ENCODE assay signal across 10 mouse cellular contexts in the genomic region with DNA sequence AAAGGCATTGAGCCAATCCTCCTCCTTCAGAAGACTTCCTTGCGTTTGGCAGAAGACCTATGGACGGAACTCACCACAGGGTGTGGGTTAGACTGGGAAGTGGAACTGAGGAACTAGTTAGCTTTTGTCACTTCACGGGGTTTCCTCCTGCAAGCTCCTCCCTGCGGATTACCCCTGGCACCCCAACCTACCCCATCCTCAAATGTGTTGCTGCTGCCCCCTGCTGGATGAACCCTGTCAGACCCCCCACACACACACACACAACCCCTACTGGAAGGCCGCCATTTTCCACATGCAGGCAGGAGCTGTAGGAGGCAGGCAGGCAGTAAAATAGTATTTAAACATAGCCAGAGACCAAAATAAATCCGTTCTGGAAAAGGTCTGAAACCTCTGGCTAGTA. TPM values are rescaled to one million over a fixed set of nuclear protein-coding genes. Genes with fewer than 3 reads are reported as not detected.
DNase-seq lines count a peak whose midpoint lies in the region; ATAC-seq and TF ChIP-seq lines count a peak whose summit lies in the region.
"Had no signal": no experiment of that assay in that cellular context is flagged by ENCODE, and none has a peak within 500 bp of the region (broad histone marks: within the 10 kb centered on the region; RNA-seq: fewer than 3 reads in every experiment).

No protein-coding gene starts in this region.

- no peak overlapping the region for H3K4me3 ChIP-seq in hindbrain, postnatal 0 days (ENCODE audit: low read length)
- H3K4me3 ChIP-seq in hindbrain, embryonic 10.5 days = no peak overlapping the region
- H3K4me3 ChIP-seq in intestine, embryonic 15.5 days (replicated peaks) = no peak overlapping the region
- H3K4me3 ChIP-seq: lung, embryonic 15.5 days had no signal

- H3K36me3 ChIP-seq in hindbrain, postnatal 0 days (ENCODE audit: insufficient read depth, low read length) = no peaks in the 10 kb centered on the region
- H3K36me3 ChIP-seq in hindbrain, embryonic 10.5 days = no peaks in the 10 kb centered on the region
- H3K36me3 ChIP-seq in splenic B cell, adult 2 months (ENCODE audit: control insufficient read depth, insufficient read depth, low read length, poor library complexity, severe bottlenecking) = no peaks in the 10 kb centered on the region
- no peaks in the 10 kb centered on the region for H3K36me3 ChIP-seq in intestine, embryonic 15.5 days
- H3K36me3 ChIP-seq: lung, embryonic 15.5 days had no signal

- WGBS in hindbrain, postnatal 0 days = 73% methylated on average over 6 of the region's 6 CpGs
- 75% methylated on average over 6 of the region's 6 CpGs for WGBS in hindbrain, embryonic 10.5 days
- WGBS in intestine, embryonic 15.5 days = 70% methylated on average over 6 of the region's 6 CpGs

- no peaks in the 10 kb centered on the region for H3K9me3 ChIP-seq in hindbrain, postnatal 0 days (ENCODE audit: low read length)
- peaks cover 8% of the 10 kb centered on the region; the same call in 1 of the 2 replicates for H3K9me3 ChIP-seq in hindbrain, embryonic 10.5 days
- no peaks in the 10 kb centered on the region for H3K9me3 ChIP-seq in intestine, embryonic 15.5 days
- H3K9me3 ChIP-seq: lung, embryonic 15.5 days had no signal

- H3K9ac ChIP-seq in hindbrain, postnatal 0 days (replicated peaks; ENCODE audit: low read length) = no peak overlapping the region
- H3K9ac ChIP-seq in intestine, embryonic 15.5 days = no peak overlapping the region
- H3K9ac ChIP-seq: lung, embryonic 15.5 days had no signal

- TF ChIP-seq CTCF in hindbrain, postnatal 0 days (IDR thresholded peaks at IDR 0.05; ENCODE audit: low read depth) = peak; percentile 42

- no peaks in the 10 kb centered on the region for H3K4me1 ChIP-seq in hindbrain, postnatal 0 days (ENCODE audit: insufficient read depth, low read length)
- peaks cover 13% of the 10 kb centered on the region for H3K4me1 ChIP-seq in hindbrain, embryonic 10.5 days (replicated peaks)
- no peaks in the 10 kb centered on the region for H3K4me1 ChIP-seq in intestine, embryonic 15.5 days (replicated peaks)
- H3K4me1 ChIP-seq: lung, embryonic 15.5 days had no signal

- no peak for DNase-seq in hindbrain, postnatal 0 days (ENCODE audit: low spot score)
- DNase-seq in hindbrain, embryonic 10.5 days (ENCODE audit: low spot score) = no peak
- peak; percentile 53 for DNase-seq in adrenal gland, adult 8-10 months
- peak; percentile 29 for DNase-seq in frontal cortex, postnatal 36 days (ENCODE audit: low spot score in 2 of 2)
- peak; percentile 26 for DNase-seq in layer of hippocampus, adult 8-10 months (ENCODE audit: low spot score in 2 of 2)
- peak; percentile 79 for DNase-seq in lung, postnatal 25 days (ENCODE audit: low spot score)
- peak; percentile 96 for DNase-seq in splenic B cell, adult 2 months (ENCODE audit: low read depth, low spot score)

- no peaks in the 10 kb centered on the region for H3K27me3 ChIP-seq in hindbrain, postnatal 0 days (ENCODE audit: insufficient read depth, low read length)
- no peaks in the 10 kb centered on the region for H3K27me3 ChIP-seq in hindbrain, embryonic 10.5 days (ENCODE audit: insufficient read depth, poor library complexity, severe bottlenecking)
- H3K27me3 ChIP-seq in splenic B cell, adult 2 months (ENCODE audit: control insufficient read depth, insufficient read depth, low read length, poor library complexity, severe bottlenecking) = no peaks in the 10 kb centered on the region
- H3K27me3 ChIP-seq in intestine, embryonic 15.5 days (replicated peaks) = no peaks in the 10 kb centered on the region
- H3K27me3 ChIP-seq: lung, embryonic 15.5 days had no signal

- H3K4me2 ChIP-seq in hindbrain, postnatal 0 days (ENCODE audit: low read depth, low read length) = no peak overlapping the region
- H3K4me2 ChIP-seq in intestine, embryonic 15.5 days (replicated peaks) = no peak overlapping the region
- H3K4me2 ChIP-seq: lung, embryonic 15.5 days had no signal

- no peak for ATAC-seq in hindbrain, postnatal 0 days
- ATAC-seq in intestine, embryonic 15.5 days = no peak

- no peak overlapping the region for H3K27ac ChIP-seq in hindbrain, postnatal 0 days
- H3K27ac ChIP-seq in hindbrain, embryonic 10.5 days = no peak overlapping the region
- no peak overlapping the region for H3K27ac ChIP-seq in intestine, embryonic 15.5 days

RNA-seq across cellular contexts. Expression of gene Bex6, which starts 23.1 kb away (rescaled TPM):
- not detected in 2 replicates for total RNA-seq in hindbrain, postnatal 0 days (2014; rRNA removed)
- not detected in 2 replicates for polyA plus RNA-seq in hindbrain, postnatal 0 days (2015; fragmentation: Nextera tagmentation; extraction: Ambion mirVana)
- polyA plus RNA-seq in hindbrain, embryonic 10.5 days (2016; fragmentation: Nextera tagmentation; extraction: Ambion mirVana) = not detected in 2 replicates
- total RNA-seq in adrenal gland, adult 8-10 months (2022) = not detected
- not detected for total RNA-seq in layer of hippocampus, adult 8-10 months (2022)
- 0.30 and 0.34 TPM in 2 replicates for polyA plus RNA-seq in intestine, embryonic 15.5 days (2015; fragmentation: Nextera tagmentation; extraction: Ambion mirVana)
- polyA plus RNA-seq: embryonic facial prominence, embryonic 11.5 days had no signal

RNA-seq across cellular contexts. Expression of gene Nrros, which starts 37.3 kb away (rescaled TPM):
- total RNA-seq in hindbrain, postnatal 0 days (2014; rRNA removed) = 8.7 and 17.3 TPM in 2 replicates
- 5.4 and 6.7 TPM in 2 replicates for polyA plus RNA-seq in hindbrain, postnatal 0 days (2015; fragmentation: Nextera tagmentation; extraction: Ambion mirVana)
- 7.8 and 11.1 TPM in 2 replicates for polyA plus RNA-seq in hindbrain, embryonic 10.5 days (2016; fragmentation: Nextera tagmentation; extraction: Ambion mirVana)
- 1 to 10 TPM; 5.5 to 9.9 (median 8.4) TPM for total RNA-seq in adrenal gland, adult 8-10 months (2022)
- 10 to 100 TPM in 3 of 4 experiments, 1 to 10 TPM in 1; 9.6 to 16.2 (median 11.9) TPM for total RNA-seq in layer of hippocampus, adult 8-10 months (2022)
- polyA plus RNA-seq in intestine, embryonic 15.5 days (2015; fragmentation: Nextera tagmentation; extraction: Ambion mirVana) = 13.7 and 13.8 TPM in 2 replicates

RNA-seq across cellular contexts. Expression of gene Fbxo45, which starts 44.3 kb away (rescaled TPM):
- 29.1 and 30.6 TPM in 2 replicates for total RNA-seq in hindbrain, postnatal 0 days (2014; rRNA removed)
- polyA plus RNA-seq in hindbrain, postnatal 0 days (2015; fragmentation: Nextera tagmentation; extraction: Ambion mirVana) = 16.0 and 16.3 TPM in 2 replicates
- 9.0 and 10.6 TPM in 2 replicates for polyA plus RNA-seq in hindbrain, embryonic 10.5 days (2016; fragmentation: Nextera tagmentation; extraction: Ambion mirVana)
- 10 to 100 TPM; 16.8 to 20.1 (median 19.2) TPM for total RNA-seq in adrenal gland, adult 8-10 months (2022)
- total RNA-seq in layer of hippocampus, adult 8-10 months (2022) = 10 to 100 TPM; 35.9 to 46.6 (median 40.6) TPM
- polyA plus RNA-seq in intestine, embryonic 15.5 days (2015; fragmentation: Nextera tagmentation; extraction: Ambion mirVana) = 11.4 and 11.5 TPM in 2 replicates

RNA-seq across cellular contexts. Expression of gene Wdr53, which starts 44.3 kb away (rescaled TPM):
- 5.4 and 11.3 TPM in 2 replicates for total RNA-seq in hindbrain, postnatal 0 days (2014; rRNA removed)
- polyA plus RNA-seq in hindbrain, postnatal 0 days (2015; fragmentation: Nextera tagmentation; extraction: Ambion mirVana) = 13.5 and 14.1 TPM in 2 replicates
- 17.4 and 19.0 TPM in 2 replicates for polyA plus RNA-seq in hindbrain, embryonic 10.5 days (2016; fragmentation: Nextera tagmentation; extraction: Ambion mirVana)
- 10 to 100 TPM; 13.0 to 17.8 (median 14.9) TPM for total RNA-seq in adrenal gland, adult 8-10 months (2022)
- 10 to 100 TPM; 12.2 to 14.1 (median 12.8) TPM for total RNA-seq in layer of hippocampus, adult 8-10 months (2022)
- 17.5 and 21.0 TPM in 2 replicates for polyA plus RNA-seq in intestine, embryonic 15.5 days (2015; fragmentation: Nextera tagmentation; extraction: Ambion mirVana)

Comparison
In these comparisons a context has a peak if more than half of its experiments do, and no peak if none do; other contexts are left out.
1. DNase-seq: peak in adrenal gland, adult 8-10 months (single experiment), frontal cortex, postnatal 36 days (2 of 2), layer of hippocampus, adult 8-10 months (2 of 2), lung, postnatal 25 days (single experiment) and splenic B cell, adult 2 months (single experiment); none in hindbrain, postnatal 0 days (single experiment) and hindbrain, embryonic 10.5 days (single experiment).